Mouse (Mus musculus): Measurements from ENCODE around the gene P2ry2. TPM values are rescaled to one million over a fixed set of nuclear protein-coding genes. Genes with fewer than 3 reads are reported as not detected.

P2ry2 gene
- total and polyA plus RNA-seq, 2 experiments from 2014 or later: 0.24 to 0.67 TPM

DNA sequence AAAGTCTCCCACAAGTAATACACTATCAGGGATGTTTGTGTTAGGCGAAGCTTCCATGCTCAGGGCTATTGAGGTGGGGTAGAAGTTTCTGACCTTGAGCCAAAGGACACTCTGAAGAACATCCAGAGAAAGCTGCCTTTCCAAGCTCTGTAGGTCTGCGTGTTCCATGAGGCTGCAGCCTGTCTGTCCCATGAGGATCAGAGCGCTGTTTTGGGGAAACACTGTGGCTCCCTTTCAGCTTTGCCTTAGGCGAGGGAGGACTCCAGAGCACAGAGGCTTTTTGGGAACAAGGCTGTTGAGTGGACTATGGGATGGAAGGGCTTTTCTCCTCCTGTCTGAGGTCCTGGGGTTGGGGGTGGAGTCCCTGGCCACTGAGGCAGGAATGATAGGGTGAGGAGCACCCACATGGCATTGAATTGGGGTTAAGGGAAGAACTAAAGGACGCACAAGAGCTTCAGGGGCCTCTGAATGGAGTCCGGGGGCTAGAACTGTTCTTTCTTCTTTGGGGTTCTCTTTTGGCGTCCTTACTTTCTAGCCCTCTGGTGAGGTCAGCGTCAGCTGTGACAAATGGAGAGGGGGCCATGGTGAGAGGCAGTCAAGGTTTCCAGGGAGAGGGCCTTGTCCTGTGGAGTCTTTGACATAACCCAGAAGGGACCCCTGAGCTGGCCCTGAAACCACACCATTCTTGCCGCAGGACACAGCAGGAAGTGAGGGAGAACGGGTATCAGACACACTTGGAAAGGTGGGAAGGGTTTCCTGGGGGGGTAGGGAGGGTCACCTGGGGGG, 43.6 kb downstream of the P2ry2 start:
- peaks cover 2% of the 10 kb centered on the region; the same call in 1 of the 2 replicates for H3K4me1 ChIP-seq (ENCODE audit: insufficient read depth)
- H3K4me3 ChIP-seq (ENCODE audit: low read depth, low read length): no peak overlapping the region
- no peaks in the 10 kb centered on the region for H3K27me3 ChIP-seq (ENCODE audit: insufficient read depth, low read length)
- no peaks in the 10 kb centered on the region for H3K36me3 ChIP-seq (ENCODE audit: insufficient read depth)
- H3K9ac ChIP-seq: no peak overlapping the region
- DNase-seq (no peak), ATAC-seq (no peak)
- H3K9me3 ChIP-seq (ENCODE audit: low read length): no peaks in the 10 kb centered on the region
- H3K4me2 ChIP-seq (ENCODE audit: low read depth): no peak overlapping the region
- H3K27ac ChIP-seq (ENCODE audit: low read depth, low read length): no peak overlapping the region
- no peak for TF ChIP-seq CTCF (IDR thresholded peaks at IDR 0.05; ENCODE audit: low read depth)
- 82% methylated on average over 10 of the region's 10 CpGs for WGBS

DNA sequence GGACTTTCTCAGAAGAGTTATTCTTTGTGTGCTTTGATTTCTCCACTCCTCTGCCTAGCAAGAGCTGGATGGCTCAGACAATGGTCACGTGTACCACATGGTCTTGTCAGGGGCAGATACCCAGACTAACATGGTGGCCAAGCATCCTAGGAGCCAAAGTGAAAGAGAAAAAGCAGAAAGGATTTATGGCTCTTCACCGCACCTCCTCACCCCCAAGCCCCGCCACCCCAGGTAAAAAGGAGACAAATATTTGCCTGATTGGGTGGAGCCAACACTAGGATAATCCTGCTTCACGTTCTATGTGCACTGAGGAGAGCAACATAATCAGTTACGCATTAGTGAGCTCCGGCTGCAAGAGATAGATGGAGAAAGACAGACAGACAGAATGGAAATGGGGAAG, 44.3 kb downstream of the P2ry2 start:
- DNase-seq: no peak
- no peak overlapping the region for H3K9ac ChIP-seq
- no peak for TF ChIP-seq CTCF (IDR thresholded peaks at IDR 0.05; ENCODE audit: low read depth)

DNA sequence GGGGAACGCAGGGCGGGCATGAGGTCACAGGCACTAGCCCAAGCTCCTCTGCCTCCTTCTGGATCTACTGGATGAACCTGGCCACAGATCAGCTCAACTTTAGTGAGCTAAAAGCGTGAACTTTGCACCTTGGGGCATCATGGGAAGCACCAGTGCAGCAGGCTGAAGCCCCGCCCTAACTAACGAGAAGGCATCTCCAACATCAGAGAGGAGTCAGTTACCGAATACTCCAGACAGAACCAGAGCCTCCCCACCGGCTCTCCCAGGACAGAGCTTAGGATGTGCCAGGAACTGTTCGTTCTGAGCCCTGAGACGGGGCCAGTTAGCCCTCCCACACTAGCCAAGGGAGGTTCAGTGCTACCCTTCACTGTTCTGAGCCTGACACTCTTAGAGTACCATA, 44.8 kb downstream of the P2ry2 start:
- no peak overlapping the region for H3K4me2 ChIP-seq (ENCODE audit: low read depth)
- no peak overlapping the region for H3K27ac ChIP-seq (ENCODE audit: low read depth, low read length)
- no peak for ATAC-seq
- DNase-seq: no peak
- 84% methylated on average over 9 of the region's 9 CpGs for WGBS
- H3K4me1 ChIP-seq (ENCODE audit: insufficient read depth): no peaks in the 10 kb centered on the region
- no peaks in the 10 kb centered on the region for H3K9me3 ChIP-seq (ENCODE audit: low read length)
- H3K9ac ChIP-seq: no peak overlapping the region
- H3K36me3 ChIP-seq (ENCODE audit: insufficient read depth): no peaks in the 10 kb centered on the region
- H3K4me3 ChIP-seq (ENCODE audit: low read depth, low read length): no peak overlapping the region
- TF ChIP-seq CTCF (IDR thresholded peaks at IDR 0.05; ENCODE audit: low read depth): no peak
- no peaks in the 10 kb centered on the region for H3K27me3 ChIP-seq (ENCODE audit: insufficient read depth, low read length)

More for the DNA sequence above, 44.3 kb downstream of the P2ry2 start:
- WGBS: 83% methylated on average over 6 of the region's 6 CpGs
- H3K4me1 ChIP-seq (ENCODE audit: insufficient read depth): no peaks in the 10 kb centered on the region
- no peak overlapping the region for H3K27ac ChIP-seq (ENCODE audit: low read depth, low read length)
- ATAC-seq: no peak
- H3K4me2 ChIP-seq (ENCODE audit: low read depth): no peak overlapping the region
- no peaks in the 10 kb centered on the region for H3K9me3 ChIP-seq (ENCODE audit: low read length)
- no peak overlapping the region for H3K4me3 ChIP-seq (ENCODE audit: low read depth, low read length)
- no peaks in the 10 kb centered on the region for H3K36me3 ChIP-seq (ENCODE audit: insufficient read depth)
- no peaks in the 10 kb centered on the region for H3K27me3 ChIP-seq (ENCODE audit: insufficient read depth, low read length)

DNA sequence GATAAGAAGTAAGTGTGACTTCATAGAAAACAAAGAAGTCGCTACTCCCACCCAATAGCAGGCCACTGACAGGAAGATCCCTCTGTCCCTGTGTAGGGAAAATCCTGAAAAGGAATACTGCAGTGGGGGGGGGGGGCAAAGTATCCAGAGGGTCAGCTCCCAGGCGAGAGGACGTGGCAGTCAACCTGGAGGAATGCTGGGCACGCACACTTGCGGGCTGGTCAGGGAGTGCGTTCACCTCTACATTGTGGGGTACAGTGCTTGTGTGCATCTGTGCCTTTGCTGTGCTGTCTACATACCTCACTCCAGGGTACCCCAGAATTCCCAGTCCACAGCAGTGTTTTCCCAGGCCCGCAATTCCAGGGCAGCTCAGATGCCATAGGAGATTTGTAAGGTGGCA, 46.7 kb downstream of the P2ry2 start:
- ATAC-seq: no peak
- no peaks in the 10 kb centered on the region for H3K27me3 ChIP-seq (ENCODE audit: insufficient read depth, low read length)
- no peak overlapping the region for H3K4me2 ChIP-seq (ENCODE audit: low read depth)
- no peak overlapping the region for H3K4me3 ChIP-seq (ENCODE audit: low read depth, low read length)
- no peaks in the 10 kb centered on the region for H3K9me3 ChIP-seq (ENCODE audit: low read length)
- H3K9ac ChIP-seq: no peak overlapping the region
- H3K27ac ChIP-seq (ENCODE audit: low read depth, low read length): no peak overlapping the region
- H3K36me3 ChIP-seq (ENCODE audit: insufficient read depth): no peaks in the 10 kb centered on the region
- no peak for DNase-seq
- WGBS: 74% methylated on average over 7 of the region's 7 CpGs
- H3K4me1 ChIP-seq (ENCODE audit: insufficient read depth): no peaks in the 10 kb centered on the region
- no peak for TF ChIP-seq CTCF (IDR thresholded peaks at IDR 0.05; ENCODE audit: low read depth)

DNA sequence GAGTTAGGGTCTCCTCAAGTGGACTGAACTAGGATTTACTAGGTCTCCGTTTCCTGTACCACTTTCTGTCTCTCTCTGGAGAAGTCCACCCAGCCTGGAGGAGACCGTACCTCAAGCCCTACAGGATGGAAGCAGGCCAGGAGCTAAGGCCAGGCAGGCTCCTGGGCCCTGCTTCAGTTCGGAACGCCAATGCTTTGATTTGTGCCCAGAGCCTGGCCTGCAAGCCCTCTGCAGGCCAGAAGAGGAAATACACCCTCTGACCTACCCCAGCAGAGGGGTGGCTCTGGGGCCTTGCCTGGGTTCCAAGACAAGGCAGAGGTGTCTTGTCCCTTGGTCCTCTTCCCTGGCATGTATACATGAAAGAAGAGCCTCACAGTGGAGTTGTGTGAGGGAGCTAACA, 47.6 kb downstream of the P2ry2 start:
- H3K27ac ChIP-seq (ENCODE audit: low read depth, low read length): no peak overlapping the region
- no peak overlapping the region for H3K9ac ChIP-seq
- H3K4me1 ChIP-seq (ENCODE audit: insufficient read depth): no peaks in the 10 kb centered on the region
- DNase-seq (no peak), ATAC-seq (0 out of 2 replicates have a peak, but pooled peaks have one; percentile 5)
- 17% methylated on average over 4 of the region's 4 CpGs for WGBS
- H3K4me3 ChIP-seq (ENCODE audit: low read depth, low read length): no peak overlapping the region
- no peaks in the 10 kb centered on the region for H3K36me3 ChIP-seq (ENCODE audit: insufficient read depth)
- H3K4me2 ChIP-seq (ENCODE audit: low read depth): no peak overlapping the region
- no peaks in the 10 kb centered on the region for H3K27me3 ChIP-seq (ENCODE audit: insufficient read depth, low read length)
- TF ChIP-seq CTCF (IDR thresholded peaks at IDR 0.05; ENCODE audit: low read depth): peak; percentile 75
- H3K9me3 ChIP-seq (ENCODE audit: low read length): no peaks in the 10 kb centered on the region

DNA sequence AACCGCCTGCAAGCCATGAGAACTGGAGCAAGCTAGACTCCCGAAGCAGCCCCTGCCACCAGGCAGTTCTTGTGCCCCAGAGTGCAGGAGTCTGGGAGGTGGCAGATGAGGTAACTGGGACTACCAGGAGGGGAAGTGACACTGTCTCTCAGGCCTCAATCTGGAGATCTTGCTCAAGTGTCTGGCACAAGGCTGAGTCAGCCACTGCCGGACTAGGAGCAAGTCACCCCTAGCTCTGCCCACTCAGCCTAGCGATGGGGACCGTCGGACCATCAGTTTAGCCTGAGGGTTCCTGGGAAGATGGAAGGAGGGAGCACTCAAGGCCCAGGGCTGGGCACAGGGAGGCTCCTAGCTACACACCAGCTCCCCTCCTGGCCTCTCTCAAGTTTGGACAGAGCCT, 48.4 kb downstream of the P2ry2 start:
- no peak overlapping the region for H3K4me3 ChIP-seq (ENCODE audit: low read depth, low read length)
- 71% methylated on average over 6 of the region's 6 CpGs for WGBS
- no peaks in the 10 kb centered on the region for H3K36me3 ChIP-seq (ENCODE audit: insufficient read depth)
- no peaks in the 10 kb centered on the region for H3K27me3 ChIP-seq (ENCODE audit: insufficient read depth, low read length)
- DNase-seq: no peak
- ATAC-seq: no peak
- no peaks in the 10 kb centered on the region for H3K4me1 ChIP-seq (ENCODE audit: insufficient read depth)
- no peak overlapping the region for H3K4me2 ChIP-seq (ENCODE audit: low read depth)
- TF ChIP-seq CTCF (IDR thresholded peaks at IDR 0.05; ENCODE audit: low read depth): no peak
- H3K9ac ChIP-seq: no peak overlapping the region
- no peak overlapping the region for H3K27ac ChIP-seq (ENCODE audit: low read depth, low read length)
- no peaks in the 10 kb centered on the region for H3K9me3 ChIP-seq (ENCODE audit: low read length)

DNA sequence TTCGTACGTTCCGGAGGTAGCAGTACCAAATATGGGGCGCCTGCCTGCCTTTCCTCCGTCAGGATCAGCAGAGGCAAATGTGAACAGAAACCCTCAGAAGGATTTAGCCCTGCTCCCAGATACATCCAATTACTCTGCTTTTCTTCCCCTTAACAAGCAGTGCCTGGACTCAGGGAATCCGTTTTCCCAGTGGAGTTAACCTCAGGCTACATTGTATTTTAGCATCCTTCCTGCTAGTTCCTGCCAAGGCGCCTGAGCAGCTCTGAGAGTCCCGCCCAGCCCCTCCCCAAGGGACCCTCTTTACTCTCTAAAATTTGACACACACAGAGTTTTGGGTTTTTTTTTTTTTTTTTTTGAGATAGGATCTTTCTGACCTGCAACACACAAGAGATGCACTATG, 49.3 kb downstream of the P2ry2 start:
- H3K9me3 ChIP-seq (ENCODE audit: low read length): no peaks in the 10 kb centered on the region
- 67% methylated on average over 8 of the region's 8 CpGs for WGBS
- H3K4me3 ChIP-seq (ENCODE audit: low read depth, low read length): no peak overlapping the region
- no peaks in the 10 kb centered on the region for H3K4me1 ChIP-seq (ENCODE audit: insufficient read depth)
- no peaks in the 10 kb centered on the region for H3K27me3 ChIP-seq (ENCODE audit: insufficient read depth, low read length)
- H3K4me2 ChIP-seq (ENCODE audit: low read depth): no peak overlapping the region
- TF ChIP-seq CTCF (IDR thresholded peaks at IDR 0.05; ENCODE audit: low read depth): no peak
- no peak for DNase-seq
- no peak overlapping the region for H3K27ac ChIP-seq (ENCODE audit: low read depth, low read length)
- no peak overlapping the region for H3K9ac ChIP-seq
- no peak for ATAC-seq
- no peaks in the 10 kb centered on the region for H3K36me3 ChIP-seq (ENCODE audit: insufficient read depth)
